Mouse (Mus musculus): ENCODE results near the gene Cyp2c37. TPM values are rescaled to one million over a fixed set of nuclear protein-coding genes. Genes with fewer than 3 reads are reported as not detected.

Cyp2c37 gene
- total RNA-seq (2023), result not detected in 2 replicates

GRCm38 (mm10) chr19:39992140-39992539 lies at the start of gene Cyp2c37:
TSS of gene Cyp2c37 (plus strand) at chr19:39992424.

Other genes with a start within 250 kb of the Cyp2c37 start
- gene Cyp2c40, start 179.6 kb upstream of the Cyp2c37 start, total RNA-seq (2023), result not detected in 2 replicates
- not detected in 2 replicates for gene Cyp2c69, start 105.6 kb upstream of the Cyp2c37 start, total RNA-seq (2023)
- gene Cyp2c54, start 81.4 kb downstream of the Cyp2c37 start, total RNA-seq (2023), result not detected in 2 replicates
- not detected in 2 replicates for gene Cyp2c50, start 97.3 kb downstream of the Cyp2c37 start, total RNA-seq (2023)
- gene Cyp2c70, start 194.9 kb downstream of the Cyp2c37 start, total RNA-seq (2023), result not detected in 2 replicates